In genomic region chr9:50946338-50946737, GRCm38 (mm10) we compare ENCODE assay signal across 28 mouse cellular contexts.
DNase-seq lines count a peak whose midpoint lies in the region; ATAC-seq and TF ChIP-seq lines count a peak whose summit lies in the region.
"Had no signal": no experiment of that assay in that cellular context is flagged by ENCODE, and none has a peak within 500 bp of the region (broad histone marks: within the 10 kb centered on the region; RNA-seq: fewer than 3 reads in every experiment).

No protein-coding gene starts in this region.

- H3K36me3 ChIP-seq in embryonic facial prominence, embryonic 11.5 days (replicated peaks; ENCODE audit: control insufficient read depth, insufficient read depth, low read depth, low read length): no peaks in the 10 kb centered on the region
- H3K36me3 ChIP-seq in embryonic facial prominence, embryonic 10.5 days (replicated peaks): 0 out of 2 replicates have a peak, but pooled peaks cover 3% of the 10 kb centered on the region
- H3K36me3 ChIP-seq in lung, embryonic 14.5 days (ENCODE audit: insufficient read depth): no peaks in the 10 kb centered on the region
- H3K36me3 ChIP-seq in macrophage (ENCODE audit: inconsistent target): no peaks in the 10 kb centered on the region
- H3K36me3 ChIP-seq: embryonic facial prominence, embryonic 13.5 days; heart, embryonic 10.5 days; heart, embryonic 15.5 days; hindbrain, embryonic 13.5 days; limb, embryonic 12.5 days; midbrain, embryonic 13.5 days; neural tube, embryonic 15.5 days had no signal

- no peak overlapping the region for H3K4me2 ChIP-seq in embryonic facial prominence, embryonic 11.5 days (ENCODE audit: low read depth, low read length)
- H3K4me2 ChIP-seq in lung, embryonic 14.5 days: no peak overlapping the region
- H3K4me2 ChIP-seq: embryonic facial prominence, embryonic 13.5 days; heart, embryonic 15.5 days; hindbrain, embryonic 13.5 days; limb, embryonic 12.5 days; liver, embryonic 13.5 days; midbrain, embryonic 13.5 days; neural tube, embryonic 15.5 days had no signal

- H3K27me3 ChIP-seq in embryonic facial prominence, embryonic 11.5 days (ENCODE audit: control insufficient read depth, insufficient read depth, low read length): no peaks in the 10 kb centered on the region
- no peaks in the 10 kb centered on the region for H3K27me3 ChIP-seq in embryonic facial prominence, embryonic 10.5 days (replicated peaks; ENCODE audit: low read depth, poor library complexity, severe bottlenecking)
- H3K27me3 ChIP-seq in lung, embryonic 14.5 days (ENCODE audit: insufficient read depth, low read length): no peaks in the 10 kb centered on the region
- H3K27me3 ChIP-seq: embryonic facial prominence, embryonic 13.5 days; heart, embryonic 15.5 days; hindbrain, embryonic 13.5 days; limb, embryonic 12.5 days; liver, embryonic 13.5 days; megakaryocyte, embryonic 14.5 days; midbrain, embryonic 13.5 days; neural tube, embryonic 15.5 days had no signal

- no peak for ATAC-seq in embryonic facial prominence, embryonic 11.5 days (replicated peaks; ENCODE audit: insufficient number of reproducible peaks, low FRiP score, low TSS enrichment, low read depth)
- no peak for ATAC-seq in lung, embryonic 14.5 days (ENCODE audit: insufficient read depth)
- ATAC-seq: forebrain, embryonic 16.5 days; intestine, embryonic 16.5 days; midbrain, embryonic 13.5 days had no signal

- H3K9me3 ChIP-seq in embryonic facial prominence, embryonic 11.5 days (replicated peaks; ENCODE audit: control insufficient read depth, low read length): no peaks in the 10 kb centered on the region
- no peaks in the 10 kb centered on the region for H3K9me3 ChIP-seq in embryonic facial prominence, embryonic 10.5 days
- no peaks in the 10 kb centered on the region for H3K9me3 ChIP-seq in lung, embryonic 14.5 days (ENCODE audit: low read depth, low read length)
- H3K9me3 ChIP-seq: embryonic facial prominence, embryonic 13.5 days; heart, embryonic 10.5 days; heart, embryonic 15.5 days; hindbrain, embryonic 13.5 days; limb, embryonic 12.5 days; liver, embryonic 13.5 days; megakaryocyte, embryonic 14.5 days; midbrain, embryonic 13.5 days; neural tube, embryonic 15.5 days had no signal

- 10% methylated on average over 1 of the region's 1 CpGs for WGBS in embryonic facial prominence, embryonic 11.5 days
- 33% methylated on average over 1 of the region's 1 CpGs for WGBS in embryonic facial prominence, embryonic 10.5 days
- WGBS in lung, embryonic 14.5 days: 24% methylated on average over 1 of the region's 1 CpGs
- 0% methylated on average over 1 of the region's 1 CpGs for WGBS in macrophage (ENCODE audit: missing documents)

- H3K79me2 ChIP-seq in macrophage (ENCODE audit: inconsistent target): peaks cover 16% of the 10 kb centered on the region; the same call in 1 of the 2 replicates

- no peak overlapping the region for H3K9ac ChIP-seq in embryonic facial prominence, embryonic 11.5 days (replicated peaks; ENCODE audit: low read length)
- no peak overlapping the region for H3K9ac ChIP-seq in lung, embryonic 14.5 days
- H3K9ac ChIP-seq: embryonic facial prominence, embryonic 13.5 days; heart, embryonic 15.5 days; hindbrain, embryonic 13.5 days; limb, embryonic 12.5 days; liver, embryonic 13.5 days; midbrain, embryonic 13.5 days; neural tube, embryonic 15.5 days had no signal

- intact Hi-C loops in heart, postnatal 36 days (cut with DNase I): no loop called here

- peak; percentile 14 for DNase-seq in embryonic facial prominence, embryonic 11.5 days (ENCODE audit: low spot score)
- DNase-seq in embryonic facial prominence, embryonic 10.5 days (ENCODE audit: low spot score): no peak
- peak; percentile 32 for DNase-seq in lung, embryonic 14.5 days
- DNase-seq in lung, postnatal 25 days (ENCODE audit: low spot score): no peak
- no peak for DNase-seq in adrenal gland, adult 2 months
- DNase-seq in heart, postnatal 36 days: no peak
- DNase-seq: adrenal gland, postnatal 36 days; cerebellum, adult 2 months; cerebellum, postnatal 14 days; gastrocnemius, adult 2 months; kidney, adult 8-10 months; kidney, postnatal 14 days; liver, embryonic 13.5 days; retina, postnatal 1 day; right cerebral cortex, postnatal 14 days had no signal

- TF ChIP-seq CTCF in lung, embryonic 14.5 days (IDR thresholded peaks at IDR 0.05; ENCODE audit: low read depth): no peak
- TF ChIP-seq CTCF in bone marrow macrophage, adult 2 months (IDR thresholded peaks at IDR 0.05; ENCODE audit: low read depth, low read length): no peak

- H3K27ac ChIP-seq in embryonic facial prominence, embryonic 11.5 days (replicated peaks; ENCODE audit: low read depth, low read length): no peak overlapping the region
- H3K27ac ChIP-seq in embryonic facial prominence, embryonic 10.5 days (replicated peaks): no peak overlapping the region
- no peak overlapping the region for H3K27ac ChIP-seq in lung, embryonic 14.5 days (ENCODE audit: low read depth)
- H3K27ac ChIP-seq in bone marrow macrophage, adult 2 months (ENCODE audit: insufficient read depth, low read depth, low read length): peak overlapping the region; percentile 61
- peak overlapping the region; percentile 48 for H3K27ac ChIP-seq in macrophage
- H3K27ac ChIP-seq: embryonic facial prominence, embryonic 13.5 days; gastrocnemius, adult 2 months; heart, embryonic 10.5 days; heart, embryonic 15.5 days; hindbrain, embryonic 13.5 days; limb, embryonic 12.5 days; liver, embryonic 13.5 days; midbrain, embryonic 13.5 days; neural tube, embryonic 15.5 days had no signal

- H3K4me3 ChIP-seq in embryonic facial prominence, embryonic 11.5 days (ENCODE audit: low read depth, low read length): no peak overlapping the region
- H3K4me3 ChIP-seq in embryonic facial prominence, embryonic 10.5 days: no peak overlapping the region
- no peak overlapping the region for H3K4me3 ChIP-seq in lung, embryonic 14.5 days (ENCODE audit: low read depth, low read length)
- H3K4me3 ChIP-seq in bone marrow macrophage, adult 2 months (ENCODE audit: insufficient read depth, low read length): no peak overlapping the region
- H3K4me3 ChIP-seq in macrophage (ENCODE audit: inconsistent target): no peak overlapping the region
- H3K4me3 ChIP-seq: embryonic facial prominence, embryonic 13.5 days; erythroblast, embryonic 14.5 days; gastrocnemius, adult 2 months; heart, embryonic 10.5 days; heart, embryonic 15.5 days; hindbrain, embryonic 13.5 days; limb, embryonic 12.5 days; liver, embryonic 13.5 days; megakaryocyte, embryonic 14.5 days; midbrain, embryonic 13.5 days; neural tube, embryonic 15.5 days had no signal

- no peaks in the 10 kb centered on the region for H3K4me1 ChIP-seq in embryonic facial prominence, embryonic 11.5 days (ENCODE audit: control insufficient read depth, insufficient read depth, low read length)
- H3K4me1 ChIP-seq in embryonic facial prominence, embryonic 10.5 days: no peaks in the 10 kb centered on the region
- H3K4me1 ChIP-seq in lung, embryonic 14.5 days (ENCODE audit: insufficient read depth): no peaks in the 10 kb centered on the region
- peaks cover 35% of the 10 kb centered on the region for H3K4me1 ChIP-seq in bone marrow macrophage, adult 2 months (ENCODE audit: control insufficient read depth, insufficient read depth, low read length)
- H3K4me1 ChIP-seq: embryonic facial prominence, embryonic 13.5 days; heart, embryonic 10.5 days; heart, embryonic 15.5 days; hindbrain, embryonic 13.5 days; limb, embryonic 12.5 days; midbrain, embryonic 13.5 days; neural tube, embryonic 15.5 days had no signal

- TF ChIP-seq POLR2A in bone marrow macrophage, adult 2 months (IDR thresholded peaks at IDR 0.05; ENCODE audit: borderline replicate concordance, low read depth, low read length): no peak

Comparison
In these comparisons a context has a peak if more than half of its experiments do, and no peak if none do; other contexts are left out.
1. DNase-seq: peak in embryonic facial prominence, embryonic 11.5 days (single experiment) and lung, embryonic 14.5 days (single experiment); none in embryonic facial prominence, embryonic 10.5 days (single experiment), lung, postnatal 25 days (single experiment), adrenal gland, adult 2 months (single experiment) and heart, postnatal 36 days (0 of 2).
2. H3K27ac ChIP-seq: peak in bone marrow macrophage, adult 2 months (single experiment) and macrophage (single experiment); none in embryonic facial prominence, embryonic 11.5 days (single experiment), embryonic facial prominence, embryonic 10.5 days (single experiment) and lung, embryonic 14.5 days (single experiment).